Comparison of ENCODE assay signal across 9 mouse cellular contexts in genomic region chr10:111509103-111509784, GRCm38 (mm10). TPM values are rescaled to one million over a fixed set of nuclear protein-coding genes. Genes with fewer than 3 reads are reported as not detected.
DNase-seq lines count a peak whose midpoint lies in the region; ATAC-seq and TF ChIP-seq lines count a peak whose summit lies in the region.
"Had no signal": no experiment of that assay in that cellular context is flagged by ENCODE, and none has a peak within 500 bp of the region (broad histone marks: within the 10 kb centered on the region; RNA-seq: fewer than 3 reads in every experiment).

No protein-coding gene starts in this region.

- DNase-seq in heart, adult 2 months = no peak
- no peak for DNase-seq in spleen, postnatal 4 days (ENCODE audit: low spot score in 2 of 2)
- no peak for DNase-seq in urinary bladder, postnatal 10 days (ENCODE audit: low spot score)
- DNase-seq: cerebellum, adult 11-12 months had no signal

- H3K9me3 ChIP-seq in heart, embryonic 12.5 days (replicated peaks) = no peaks in the 10 kb centered on the region
- no peaks in the 10 kb centered on the region for H3K9me3 ChIP-seq in forebrain, embryonic 16.5 days (ENCODE audit: control insufficient read depth, low read length)
- H3K9me3 ChIP-seq in liver, embryonic 16.5 days (replicated peaks; ENCODE audit: control insufficient read depth, low read length) = no peaks in the 10 kb centered on the region

- no peak for ATAC-seq in heart, embryonic 12.5 days (ENCODE audit: insufficient number of reproducible peaks, low FRiP score)
- no peak for ATAC-seq in forebrain, embryonic 16.5 days
- ATAC-seq in liver, embryonic 16.5 days (ENCODE audit: low read depth) = no peak
- no peak for ATAC-seq in megakaryocyte-erythroid progenitor cell, adult 5-6 weeks (replicated peaks; ENCODE audit: low FRiP score, low TSS enrichment, poor library complexity, severe bottlenecking)

- peaks cover 36% of the 10 kb centered on the region for H3K4me1 ChIP-seq in heart, embryonic 12.5 days (replicated peaks)
- peaks cover 4% of the 10 kb centered on the region for H3K4me1 ChIP-seq in heart, adult 2 months (ENCODE audit: control insufficient read depth, insufficient read depth, low read length)
- H3K4me1 ChIP-seq in forebrain, embryonic 16.5 days (replicated peaks; ENCODE audit: control insufficient read depth, insufficient read depth, low read length) = peaks cover 24% of the 10 kb centered on the region
- peaks cover 15% of the 10 kb centered on the region for H3K4me1 ChIP-seq in liver, embryonic 16.5 days (ENCODE audit: control insufficient read depth, low read depth, low read length)

- peak overlapping the region; percentile 40 for H3ac ChIP-seq in C2C12 (ENCODE audit: control insufficient read depth, insufficient read length, low read depth)

- H3K27me3 ChIP-seq in heart, embryonic 12.5 days (replicated peaks) = no peaks in the 10 kb centered on the region
- no peaks in the 10 kb centered on the region for H3K27me3 ChIP-seq in heart, adult 2 months (ENCODE audit: control insufficient read depth, insufficient read depth, low read length)
- H3K27me3 ChIP-seq in C2C12 (ENCODE audit: control insufficient read depth, insufficient read depth, insufficient read length) = no peaks in the 10 kb centered on the region
- H3K27me3 ChIP-seq in forebrain, embryonic 16.5 days (replicated peaks; ENCODE audit: control insufficient read depth, insufficient read depth, low read length) = no peaks in the 10 kb centered on the region
- H3K27me3 ChIP-seq in liver, embryonic 16.5 days (ENCODE audit: control insufficient read depth, insufficient read depth, low read depth, low read length) = peaks cover 29% of the 10 kb centered on the region

- peak overlapping the region; percentile 66; the same call in 1 of the 2 replicates for H3K9ac ChIP-seq in heart, embryonic 12.5 days
- no peak overlapping the region for H3K9ac ChIP-seq in heart, adult 2 months (ENCODE audit: low read depth, low read length)
- H3K9ac ChIP-seq in forebrain, embryonic 16.5 days (replicated peaks; ENCODE audit: low read depth, low read length) = peak overlapping the region; percentile 35; the same call in 1 of the 2 replicates
- H3K9ac ChIP-seq in liver, embryonic 16.5 days (ENCODE audit: low read depth, low read length) = no peak overlapping the region

- H3K79me2 ChIP-seq in heart, adult 2 months (replicated peaks; ENCODE audit: control insufficient read depth, insufficient read depth, low read length) = no peaks in the 10 kb centered on the region
- H3K79me2 ChIP-seq in C2C12 (ENCODE audit: control insufficient read depth, insufficient read depth) = peaks cover 44% of the 10 kb centered on the region

- 27% methylated on average over 8 of the region's 8 CpGs for WGBS in heart, embryonic 12.5 days
- WGBS in heart, adult 2 months = 62% methylated on average over 8 of the region's 8 CpGs
- 40% methylated on average over 8 of the region's 8 CpGs for WGBS in forebrain, embryonic 16.5 days
- 34% methylated on average over 8 of the region's 8 CpGs for WGBS in liver, embryonic 16.5 days (ENCODE audit: insufficient replicate concordance)

- peak overlapping the region; percentile 82 for H3K4me3 ChIP-seq in heart, embryonic 12.5 days
- H3K4me3 ChIP-seq in heart, adult 2 months = no peak overlapping the region
- peak overlapping the region; percentile 94 for H3K4me3 ChIP-seq in C2C12 (ENCODE audit: insufficient read depth, poor library complexity, severe bottlenecking)
- H3K4me3 ChIP-seq in forebrain, embryonic 16.5 days (replicated peaks; ENCODE audit: low read length) = peak overlapping the region; percentile 34
- H3K4me3 ChIP-seq in liver, embryonic 16.5 days (ENCODE audit: low read depth, low read length) = no peak overlapping the region

- no peaks in the 10 kb centered on the region for H3K36me3 ChIP-seq in heart, embryonic 12.5 days
- peaks cover 4% of the 10 kb centered on the region; the same call in 1 of the 2 replicates for H3K36me3 ChIP-seq in heart, adult 2 months (ENCODE audit: control insufficient read depth, insufficient read depth, low read length)
- H3K36me3 ChIP-seq in C2C12 (ENCODE audit: control insufficient read depth, insufficient read depth) = peaks cover 31% of the 10 kb centered on the region
- no peaks in the 10 kb centered on the region for H3K36me3 ChIP-seq in forebrain, embryonic 16.5 days (ENCODE audit: control insufficient read depth, insufficient read depth)
- no peaks in the 10 kb centered on the region for H3K36me3 ChIP-seq in liver, embryonic 16.5 days (ENCODE audit: control insufficient read depth, insufficient read depth)

- H3K4me2 ChIP-seq in heart, embryonic 12.5 days = peak overlapping the region; percentile 75
- peak overlapping the region; percentile 47 for H3K4me2 ChIP-seq in forebrain, embryonic 16.5 days (ENCODE audit: low read length)
- peak overlapping the region; percentile 27; the same call in 1 of the 2 replicates for H3K4me2 ChIP-seq in liver, embryonic 16.5 days (ENCODE audit: low read depth, low read length)

- peaks cover 30% of the 10 kb centered on the region for H3K79me3 ChIP-seq in C2C12 (ENCODE audit: low read depth)

- TF ChIP-seq CTCF in heart, adult 2 months (IDR thresholded peaks at IDR 0.05) = no peak
- no peak for TF ChIP-seq CTCF in C2C12 (IDR thresholded peaks at IDR 0.05; ENCODE audit: control insufficient read depth, insufficient read depth, insufficient read length)

- no peak for TF ChIP-seq EP300 in heart, adult 2 months (IDR thresholded peaks at IDR 0.05; ENCODE audit: insufficient read depth, low read depth, low read length)

- 0 out of 2 replicates have a peak overlapping the region, but pooled peaks have one; percentile 19 for H3K27ac ChIP-seq in heart, embryonic 12.5 days (ENCODE audit: poor library complexity, severe bottlenecking)
- no peak overlapping the region; the same call in 1 of the 2 replicates for H3K27ac ChIP-seq in heart, adult 2 months
- H3K27ac ChIP-seq in forebrain, embryonic 16.5 days (ENCODE audit: low read length) = 0 out of 2 replicates have a peak overlapping the region, but pooled peaks have one; percentile 23
- H3K27ac ChIP-seq in liver, embryonic 16.5 days (ENCODE audit: low read length) = no peak overlapping the region

- TF ChIP-seq POLR2A in heart, adult 2 months (IDR thresholded peaks at IDR 0.05; ENCODE audit: insufficient read depth, low read depth, low read length) = no peak

- intact Hi-C loops in heart, adult 2 months (cut with DNase I) = loop anchor here (5.0 to 10.0 kb wide), 4 partner anchors 38 to 306 kb away; no protein-coding TSS in a partner anchor

TF ChIP-seq in C2C12, 6 proteins besides CTCF, POLR2A, EP300 and RAD21:
- TF ChIP-seq FOSL1 (IDR thresholded peaks at IDR 0.05; ENCODE audit: insufficient read depth, low read length, poor library complexity, severe bottlenecking) (no peak), CEBPB (IDR thresholded peaks at IDR 0.05; ENCODE audit: low read depth) (no peak), MYOG (IDR thresholded peaks at IDR 0.05; ENCODE audit: control insufficient read depth, extremely low read depth, insufficient read length) (no peak), USF1 (IDR thresholded peaks at IDR 0.05; ENCODE audit: low read depth) (no peak), MAX (IDR thresholded peaks at IDR 0.05) (no peak), MYOD1 (IDR thresholded peaks at IDR 0.05; ENCODE audit: control insufficient read depth, insufficient read length, low read depth) (no peak)

RNA-seq across cellular contexts. Expression of gene Phlda1, which starts 3.2 kb away (rescaled TPM):
- polyA plus RNA-seq in heart, embryonic 12.5 days (2016; fragmentation: Nextera tagmentation; extraction: Ambion mirVana) = 19.8 and 24.6 TPM in 2 replicates
- 10 to 100 TPM; 13.4 to 16.2 TPM for total RNA-seq in heart, adult 2 months (2021)
- polyA plus RNA-seq in heart, adult 2 months (2012; rRNA removed) = 8.4 and 16.8 TPM in 2 replicates
- polyA plus RNA-seq in C2C12 (2012; fragmentation: generic; extraction: Trizol) = 111 TPM
- polyA plus RNA-seq in forebrain, embryonic 16.5 days (2015; fragmentation: Nextera tagmentation; extraction: Ambion mirVana) = 24.4 and 25.3 TPM in 2 replicates
- 3.1 and 4.7 TPM in 2 replicates for polyA plus RNA-seq in liver, embryonic 16.5 days (2015; fragmentation: Nextera tagmentation; extraction: Ambion mirVana)
- total RNA-seq in megakaryocyte-erythroid progenitor cell, adult 5-6 weeks (2014; fragmentation: Nextera tagmentation) = 0.31 TPM in 1 of 2 replicates, not detected in the other
- total RNA-seq in megakaryocyte-erythroid progenitor cell, adult 5-6 weeks (2017) = 1.5 and 5.7 TPM in 2 replicates

RNA-seq across cellular contexts. Expression of gene Nap1l1, which starts 36.2 kb away (rescaled TPM):
- polyA plus RNA-seq in heart, embryonic 12.5 days (2016; fragmentation: Nextera tagmentation; extraction: Ambion mirVana) = 166 and 167 TPM in 2 replicates
- 10 to 100 TPM; 66.6 to 66.7 TPM for total RNA-seq in heart, adult 2 months (2021)
- 10.5 and 21.2 TPM in 2 replicates for polyA plus RNA-seq in heart, adult 2 months (2012; rRNA removed)
- polyA plus RNA-seq in C2C12 (2012; fragmentation: generic; extraction: Trizol) = 265 TPM
- 199 and 215 TPM in 2 replicates for polyA plus RNA-seq in forebrain, embryonic 16.5 days (2015; fragmentation: Nextera tagmentation; extraction: Ambion mirVana)
- 67.0 and 76.2 TPM in 2 replicates for polyA plus RNA-seq in liver, embryonic 16.5 days (2015; fragmentation: Nextera tagmentation; extraction: Ambion mirVana)
- 549 and 560 TPM in 2 replicates for total RNA-seq in megakaryocyte-erythroid progenitor cell, adult 5-6 weeks (2014; fragmentation: Nextera tagmentation)
- total RNA-seq in megakaryocyte-erythroid progenitor cell, adult 5-6 weeks (2017) = 733 and 821 TPM in 2 replicates

Comparison
In these comparisons a context has a peak if more than half of its experiments do, and no peak if none do; other contexts are left out.
1. H3K27ac ChIP-seq: peak in heart, embryonic 12.5 days (single experiment) and forebrain, embryonic 16.5 days (single experiment); none in heart, adult 2 months (single experiment) and liver, embryonic 16.5 days (single experiment).
2. H3K4me3 ChIP-seq: peak in heart, embryonic 12.5 days (single experiment), C2C12 (single experiment) and forebrain, embryonic 16.5 days (single experiment); none in heart, adult 2 months (single experiment) and liver, embryonic 16.5 days (single experiment).
3. H3K9ac ChIP-seq: peak in heart, embryonic 12.5 days (single experiment) and forebrain, embryonic 16.5 days (single experiment); none in heart, adult 2 months (single experiment) and liver, embryonic 16.5 days (single experiment).
4. Peak in every context shown above with its lines, with median percentiles within 50 percentile points of each other: H3K4me2 ChIP-seq.